In the genomic region with DNA sequence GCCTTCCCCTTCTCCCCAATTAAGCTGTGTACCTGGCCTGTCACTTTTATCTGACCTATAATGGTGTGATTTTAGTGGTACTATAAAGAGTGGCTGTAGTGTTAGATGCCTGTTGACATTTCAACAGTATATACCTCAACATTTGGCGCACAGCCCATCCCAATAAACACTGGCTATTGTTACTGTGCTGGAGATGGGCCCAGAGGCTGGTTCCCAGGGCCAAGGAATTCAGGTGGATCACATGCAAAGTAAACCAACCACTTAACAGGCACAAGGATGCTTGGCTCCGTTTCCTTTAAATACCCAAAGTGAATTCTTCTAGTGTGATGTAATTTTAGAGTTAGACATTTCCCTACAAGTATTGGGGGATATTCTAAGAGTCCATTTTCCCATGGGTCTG, we compare ENCODE assay signal across 28 mouse cellular contexts. TPM values are rescaled to one million over a fixed set of nuclear protein-coding genes. Genes with fewer than 3 reads are reported as not detected.
DNase-seq lines count a peak whose midpoint lies in the region; ATAC-seq and TF ChIP-seq lines count a peak whose summit lies in the region.
"Had no signal": no experiment of that assay in that cellular context is flagged by ENCODE, and none has a peak within 500 bp of the region (broad histone marks: within the 10 kb centered on the region; RNA-seq: fewer than 3 reads in every experiment).

No protein-coding gene starts in this region.

- H3K9me3 ChIP-seq in lung, embryonic 14.5 days (ENCODE audit: low read depth, low read length) = no peaks in the 10 kb centered on the region
- H3K9me3 ChIP-seq: forebrain, embryonic 10.5 days; G1E; kidney, embryonic 15.5 days; limb, embryonic 13.5 days; neural tube, embryonic 13.5 days had no signal

- H3K4me3 ChIP-seq in lung, embryonic 14.5 days (ENCODE audit: low read depth, low read length) = no peak overlapping the region
- H3K4me3 ChIP-seq in gastrocnemius, adult 2 months = no peak overlapping the region
- H3K4me3 ChIP-seq: forebrain, embryonic 10.5 days; kidney, embryonic 15.5 days; layer of hippocampus, adult 2 months; left cerebral cortex, adult 2 months; limb, embryonic 13.5 days; neural tube, embryonic 13.5 days had no signal

- intact Hi-C loops in gastrocnemius, adult 2 months (cut with DNase I) = loop anchor here (5.0 kb wide), 1 partner anchor 603 kb away; no protein-coding TSS in a partner anchor

- no peaks in the 10 kb centered on the region for H3K36me3 ChIP-seq in lung, embryonic 14.5 days (ENCODE audit: insufficient read depth)
- H3K36me3 ChIP-seq: forebrain, embryonic 10.5 days; G1E; kidney, embryonic 15.5 days; limb, embryonic 13.5 days; neural tube, embryonic 13.5 days had no signal

- H3K27me3 ChIP-seq in lung, embryonic 14.5 days (ENCODE audit: insufficient read depth, low read length) = no peaks in the 10 kb centered on the region

- H3K4me2 ChIP-seq in lung, embryonic 14.5 days = no peak overlapping the region
- H3K4me2 ChIP-seq: heart, embryonic 11.5 days; kidney, embryonic 15.5 days; limb, embryonic 13.5 days; liver, embryonic 11.5 days; midbrain, embryonic 11.5 days; neural tube, embryonic 13.5 days had no signal

- TF ChIP-seq POLR2A in brain, embryonic 14.5 days (IDR thresholded peaks at IDR 0.05; ENCODE audit: borderline replicate concordance, extremely low read depth, insufficient read depth, insufficient read length, poor library complexity, severe bottlenecking) = no peak

- H3K9ac ChIP-seq in lung, embryonic 14.5 days = no peak overlapping the region
- H3K9ac ChIP-seq: forebrain, postnatal 0 days; kidney, embryonic 15.5 days; limb, embryonic 13.5 days; neural tube, embryonic 13.5 days had no signal

- WGBS in lung, embryonic 14.5 days = 42% methylated on average over 2 of the region's 2 CpGs

- TF ChIP-seq CTCF in brain, embryonic 14.5 days (IDR thresholded peaks at IDR 0.05; ENCODE audit: borderline replicate concordance, extremely low read depth, insufficient read depth, insufficient read length) = no peak
- no peak for TF ChIP-seq CTCF in lung, embryonic 14.5 days (IDR thresholded peaks at IDR 0.05; ENCODE audit: low read depth)
- no peak for TF ChIP-seq CTCF in gastrocnemius, adult 2 months (IDR thresholded peaks at IDR 0.05)

- H3K27ac ChIP-seq in lung, embryonic 14.5 days (ENCODE audit: low read depth) = no peak overlapping the region
- no peak overlapping the region for H3K27ac ChIP-seq in gastrocnemius, adult 2 months
- H3K27ac ChIP-seq: forebrain, embryonic 10.5 days; kidney, embryonic 15.5 days; layer of hippocampus, adult 2 months; left cerebral cortex, adult 2 months; limb, embryonic 13.5 days; neural tube, embryonic 13.5 days had no signal

- no peaks in the 10 kb centered on the region for H3K4me1 ChIP-seq in lung, embryonic 14.5 days (ENCODE audit: insufficient read depth)

- DNase-seq in Muller cell, postnatal 12 days (ENCODE audit: inconsistent ontology term) = peak; percentile 35
- DNase-seq in brain, embryonic 14.5 days (ENCODE audit: low read depth) = peak; percentile 56
- peak; percentile 74 for DNase-seq in lung, embryonic 14.5 days
- DNase-seq in lung, postnatal 14 days = peak; percentile 79
- DNase-seq in gastrocnemius, adult 2 months = no peak
- no peak for DNase-seq in thymus, postnatal 25 days
- DNase-seq in B cell, adult 2 months = no peak
- DNase-seq in frontal cortex, postnatal 10 days (ENCODE audit: low spot score in 2 of 2) = no peak
- DNase-seq: adrenal gland, postnatal 25 days; cerebellum, adult 2 months; cerebellum, postnatal 25 days; forebrain, postnatal 0 days; gastrocnemius, postnatal 14 days; kidney, adult 18-20 months; kidney, postnatal 25 days; retina, postnatal 1 day; right cerebral cortex, postnatal 14 days had no signal

- 0 out of 2 replicates have a peak, but pooled peaks have one; percentile 12 for ATAC-seq in lung, embryonic 14.5 days (ENCODE audit: insufficient read depth)
- ATAC-seq: forebrain, postnatal 0 days; hindbrain, embryonic 16.5 days had no signal

RNA-seq across cellular contexts. Expression of a gene that starts 4.9 kb away (rescaled TPM):
- 163 and 181 TPM in 2 replicates for polyA plus RNA-seq in brain, embryonic 14.5 days (2012; rRNA removed)
- polyA plus RNA-seq in lung, embryonic 14.5 days (2014; fragmentation: Nextera tagmentation; extraction: Ambion mirVana) = 25.5 and 33.4 TPM in 2 replicates
- total RNA-seq in gastrocnemius, adult 2 months (2021) = 10 to 100 TPM; 20.9 to 23.7 TPM

RNA-seq across cellular contexts. Expression of a gene that starts 13.3 kb away (rescaled TPM):
- polyA plus RNA-seq in brain, embryonic 14.5 days (2012; rRNA removed) = 62.0 and 111 TPM in 2 replicates
- polyA plus RNA-seq in lung, embryonic 14.5 days (2014; fragmentation: Nextera tagmentation; extraction: Ambion mirVana) = 138 and 145 TPM in 2 replicates
- 10 to 100 TPM; 42.4 to 53.6 TPM for total RNA-seq in gastrocnemius, adult 2 months (2021)

RNA-seq across cellular contexts. Expression of a gene that starts 22.3 kb away (rescaled TPM):
- 44.7 and 47.0 TPM in 2 replicates for polyA plus RNA-seq in brain, embryonic 14.5 days (2012; rRNA removed)
- 52.3 and 54.2 TPM in 2 replicates for polyA plus RNA-seq in lung, embryonic 14.5 days (2014; fragmentation: Nextera tagmentation; extraction: Ambion mirVana)
- 10 to 100 TPM; 14.6 to 14.7 TPM for total RNA-seq in gastrocnemius, adult 2 months (2021)

RNA-seq across cellular contexts. Expression of a gene that starts 47.1 kb away (rescaled TPM):
- polyA plus RNA-seq in brain, embryonic 14.5 days (2012; rRNA removed) = 2.6 and 4.5 TPM in 2 replicates
- polyA plus RNA-seq in lung, embryonic 14.5 days (2014; fragmentation: Nextera tagmentation; extraction: Ambion mirVana) = 3.7 and 4.2 TPM in 2 replicates
- 1 to 10 TPM; 2.0 to 2.3 TPM for total RNA-seq in gastrocnemius, adult 2 months (2021)

RNA-seq across cellular contexts. Expression of a gene that starts 48.6 kb away (rescaled TPM):
- 30.8 and 32.5 TPM in 2 replicates for polyA plus RNA-seq in brain, embryonic 14.5 days (2012; rRNA removed)
- 40.4 and 49.3 TPM in 2 replicates for polyA plus RNA-seq in lung, embryonic 14.5 days (2014; fragmentation: Nextera tagmentation; extraction: Ambion mirVana)
- total RNA-seq in gastrocnemius, adult 2 months (2021) = 10 to 100 TPM in 1 of 2 experiments, 1 to 10 TPM in 1; 10.0 to 11.0 TPM

Comparison
In these comparisons a context has a peak if more than half of its experiments do, and no peak if none do; other contexts are left out.
1. DNase-seq: peak in Muller cell, postnatal 12 days (single experiment), brain, embryonic 14.5 days (single experiment), lung, embryonic 14.5 days (single experiment) and lung, postnatal 14 days (single experiment); none in gastrocnemius, adult 2 months (single experiment), thymus, postnatal 25 days (single experiment), B cell, adult 2 months (0 of 2) and frontal cortex, postnatal 10 days (0 of 2).